Mouse (Mus musculus): Measurements from ENCODE around the gene Lrig1. TPM values are rescaled to one million over a fixed set of nuclear protein-coding genes. Genes with fewer than 3 reads are reported as not detected.

The Lrig1 gene
- polyA plus RNA-seq, 1 experiment from 2014 or later = 25.7 TPM

DNA sequence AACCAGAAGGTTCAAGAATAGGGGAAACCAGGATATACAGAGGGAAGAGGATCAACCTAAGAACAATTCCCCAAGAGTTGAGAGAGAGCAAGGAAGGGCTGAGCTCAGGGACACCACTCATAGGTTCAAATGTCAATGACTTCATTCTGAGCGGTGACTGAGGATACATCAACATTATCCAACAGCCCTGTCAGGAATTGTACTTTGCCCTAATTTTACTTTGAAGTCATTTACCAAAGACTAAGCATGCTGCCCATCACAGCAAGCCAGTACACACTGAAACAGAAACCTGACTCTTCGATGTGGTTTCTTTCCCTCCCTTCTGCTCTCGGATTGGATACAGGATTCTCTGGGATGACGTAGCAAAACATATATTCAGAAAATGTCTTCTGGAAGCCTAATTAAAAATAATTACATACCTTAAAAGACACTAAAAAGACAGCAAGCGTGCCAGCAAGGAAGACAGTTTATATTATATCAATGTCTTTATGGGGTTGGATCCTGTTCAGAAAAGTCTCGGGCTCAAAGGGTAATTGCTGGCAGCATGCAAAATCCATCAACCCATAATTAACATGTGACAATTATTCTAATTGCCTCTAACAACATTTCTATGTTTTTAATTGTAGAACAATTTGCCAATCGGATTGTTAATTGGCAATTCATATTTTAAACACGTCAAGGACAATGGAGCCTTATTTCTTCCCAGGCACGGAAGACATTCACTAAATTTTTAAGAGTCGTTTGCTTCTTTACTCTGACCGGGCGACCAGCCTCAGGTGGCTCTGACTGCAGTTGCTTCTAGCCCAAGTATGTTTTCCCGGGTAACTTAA lies 15.1 kb upstream of the Lrig1 start:
- Histone ChIP-seq H3K27me3 (replicated peaks) (no peaks in the 10 kb centered on the region), H3K27ac (no peak overlapping the region), H3K9ac (no peak overlapping the region), H3K4me1 (peaks cover 10% of the 10 kb centered on the region), H3K36me3 (no peaks in the 10 kb centered on the region), H3K4me2 (no peak overlapping the region), H3K9me3 (no peaks in the 10 kb centered on the region), H3K4me3 (replicated peaks) (no peak overlapping the region)
- ATAC-seq (ENCODE audit: insufficient read depth, low FRiP score, low read depth) = no peak
- 55% methylated on average over 13 of the region's 13 CpGs for WGBS

DNA sequence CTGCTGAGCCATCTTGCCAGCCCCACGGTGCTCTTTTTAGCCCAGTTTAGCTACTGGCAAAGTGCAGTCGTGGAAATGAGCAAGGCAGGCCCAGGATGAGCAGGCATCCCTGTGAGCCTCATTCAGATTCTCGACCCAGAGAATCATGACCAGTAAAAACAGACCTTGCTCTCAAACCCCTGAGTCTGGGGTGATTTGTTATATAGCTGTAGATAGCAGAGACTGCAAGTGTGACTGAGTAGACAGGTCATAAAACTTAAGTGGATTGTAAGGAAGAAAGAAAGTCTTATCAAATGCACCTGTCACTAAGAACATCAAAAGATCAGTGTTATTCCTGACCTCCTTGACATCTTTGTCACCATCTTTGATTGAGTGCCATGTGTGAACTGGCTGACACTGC lies 9.9 kb upstream of the Lrig1 start:
- ATAC-seq (ENCODE audit: insufficient read depth, low FRiP score, low read depth) = no peak

DNA sequence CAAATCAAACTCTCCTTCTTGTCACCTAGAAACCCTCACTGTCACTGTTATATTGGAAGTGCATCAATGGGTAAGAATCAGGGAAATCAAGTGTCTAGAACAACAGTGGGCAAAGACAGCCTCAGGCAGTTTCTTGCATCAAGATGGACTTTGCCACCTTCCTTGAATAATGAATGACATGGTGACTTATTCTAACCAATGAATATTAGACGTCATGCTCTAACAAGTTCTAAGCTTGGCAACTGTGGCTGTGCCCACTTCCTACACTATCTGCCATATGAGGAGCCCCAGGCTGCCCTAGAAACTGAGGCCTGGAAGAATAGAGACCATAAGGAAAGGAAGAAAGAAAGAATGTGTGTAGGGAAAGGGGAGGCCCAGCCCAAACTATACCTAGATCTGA lies 9.2 kb upstream of the Lrig1 start:
- Histone ChIP-seq H3K36me3 (no peaks in the 10 kb centered on the region), H3K9ac (no peak overlapping the region), H3K27ac (no peak overlapping the region), H3K4me3 (replicated peaks) (no peak overlapping the region), H3K27me3 (replicated peaks) (no peaks in the 10 kb centered on the region), H3K4me2 (no peak overlapping the region), H3K9me3 (no peaks in the 10 kb centered on the region), H3K4me1 (no peaks in the 10 kb centered on the region)
- no peak for ATAC-seq (ENCODE audit: insufficient read depth, low FRiP score, low read depth)
- 84% methylated on average over 1 of the region's 1 CpGs for WGBS

More for the DNA sequence above, 9.9 kb upstream of the Lrig1 start:
- WGBS = 49% methylated on average over 3 of the region's 3 CpGs
- no peaks in the 10 kb centered on the region for H3K27me3 ChIP-seq (replicated peaks)
- H3K9me3 ChIP-seq = no peaks in the 10 kb centered on the region
- H3K36me3 ChIP-seq = no peaks in the 10 kb centered on the region
- H3K4me1 ChIP-seq = no peaks in the 10 kb centered on the region
- H3K9ac ChIP-seq = no peak overlapping the region
- H3K27ac ChIP-seq = no peak overlapping the region
- no peak overlapping the region for H3K4me2 ChIP-seq
- H3K4me3 ChIP-seq (replicated peaks) = no peak overlapping the region

DNA sequence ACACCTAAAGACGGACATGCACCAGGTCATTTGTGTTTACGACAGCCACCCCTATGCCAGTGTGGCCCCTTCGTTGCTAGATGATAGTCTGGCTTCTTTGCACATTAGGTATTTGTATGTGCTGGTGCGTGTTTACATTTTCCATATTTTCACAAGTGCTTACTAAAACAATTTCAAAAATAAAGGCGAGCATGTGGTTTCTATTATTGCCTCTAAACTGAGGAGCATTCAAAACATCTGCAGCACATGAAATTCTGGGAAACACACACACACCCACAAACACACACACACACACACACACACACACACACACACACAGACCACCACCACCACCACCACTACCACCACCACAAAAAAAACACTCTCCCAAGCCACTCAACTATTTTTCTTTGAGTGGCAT lies 7.3 kb upstream of the Lrig1 start:
- H3K9ac ChIP-seq = no peak overlapping the region
- no peak overlapping the region for H3K4me2 ChIP-seq
- H3K27ac ChIP-seq = no peak overlapping the region
- WGBS = 74% methylated on average over 5 of the region's 5 CpGs
- no peaks in the 10 kb centered on the region for H3K27me3 ChIP-seq (replicated peaks)
- no peaks in the 10 kb centered on the region for H3K36me3 ChIP-seq
- ATAC-seq (ENCODE audit: insufficient read depth, low FRiP score, low read depth) = no peak
- no peaks in the 10 kb centered on the region for H3K9me3 ChIP-seq
- no peaks in the 10 kb centered on the region for H3K4me1 ChIP-seq
- no peak overlapping the region for H3K4me3 ChIP-seq (replicated peaks)

DNA sequence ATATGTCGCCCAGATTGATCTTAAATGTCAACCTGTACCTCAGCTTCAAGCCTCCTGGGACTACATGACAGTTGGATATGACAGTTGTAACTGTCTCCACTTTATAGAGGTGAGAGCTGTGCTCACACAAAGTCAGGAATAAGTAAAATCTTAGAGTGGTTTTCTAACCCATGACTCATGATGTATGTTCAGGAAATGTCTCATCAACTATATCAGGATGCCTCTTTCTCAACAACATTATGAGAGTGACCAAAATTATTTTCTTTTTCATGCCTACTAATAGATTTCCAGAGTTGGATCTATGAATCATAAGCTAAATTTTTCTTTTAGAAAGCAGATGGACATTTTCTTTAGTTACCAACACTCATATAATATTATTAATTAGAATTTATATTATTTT lies 6.0 kb upstream of the Lrig1 start:
- no peak for ATAC-seq (ENCODE audit: insufficient read depth, low FRiP score, low read depth)
- Histone ChIP-seq H3K4me2 (no peak overlapping the region), H3K27ac (no peak overlapping the region), H3K27me3 (replicated peaks) (no peaks in the 10 kb centered on the region), H3K4me1 (no peaks in the 10 kb centered on the region), H3K9me3 (no peaks in the 10 kb centered on the region), H3K36me3 (no peaks in the 10 kb centered on the region), H3K4me3 (replicated peaks) (no peak overlapping the region), H3K9ac (no peak overlapping the region)
- WGBS = 74% methylated on average over 1 of the region's 1 CpGs

DNA sequence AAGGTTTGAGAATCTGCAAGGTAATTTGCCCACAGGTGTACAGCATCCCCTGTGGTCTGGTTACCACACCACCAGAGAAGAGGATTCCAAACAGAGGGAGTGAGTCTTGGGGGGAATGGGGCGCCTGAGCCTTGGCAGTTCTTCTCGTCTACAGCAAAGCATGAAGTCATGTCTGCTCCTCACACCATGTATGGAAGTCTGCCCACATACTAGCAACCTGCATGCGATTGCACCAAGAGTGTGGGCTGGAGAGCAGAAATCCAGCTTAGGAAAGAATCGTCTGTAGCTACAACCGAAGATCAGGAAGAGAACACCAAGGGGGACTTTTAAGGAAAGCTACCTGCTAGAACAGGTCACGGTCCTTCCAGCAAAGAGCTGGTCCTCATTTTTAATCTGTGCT lies 3.0 kb upstream of the Lrig1 start:
- H3K9ac ChIP-seq = no peak overlapping the region
- H3K9me3 ChIP-seq = no peaks in the 10 kb centered on the region
- H3K4me1 ChIP-seq = no peaks in the 10 kb centered on the region
- no peaks in the 10 kb centered on the region for H3K27me3 ChIP-seq (replicated peaks)
- WGBS = 83% methylated on average over 6 of the region's 6 CpGs
- H3K36me3 ChIP-seq = no peaks in the 10 kb centered on the region
- ATAC-seq (ENCODE audit: insufficient read depth, low FRiP score, low read depth) = no peak
- H3K27ac ChIP-seq = no peak overlapping the region
- H3K4me2 ChIP-seq = no peak overlapping the region
- no peak overlapping the region for H3K4me3 ChIP-seq (replicated peaks)

DNA sequence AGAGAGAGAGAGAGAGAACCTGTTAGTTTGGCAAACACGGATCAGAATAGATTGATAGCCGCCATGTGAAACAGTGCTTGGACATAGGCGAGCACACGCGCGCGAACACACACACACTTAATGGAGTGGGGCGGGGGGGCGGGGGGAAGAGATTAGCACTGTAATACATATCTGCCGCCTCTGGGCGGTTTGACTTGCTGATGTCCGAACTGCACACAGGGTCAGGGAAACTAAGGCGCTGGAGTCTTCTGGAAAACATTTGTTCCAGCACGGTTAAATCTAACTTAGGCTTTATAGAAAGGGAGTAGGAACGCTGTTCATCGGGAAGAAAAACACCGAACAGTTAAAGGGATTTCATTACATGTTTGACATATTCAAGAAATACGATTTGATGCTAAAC lies 1.1 kb upstream of the Lrig1 start:
- Histone ChIP-seq H3K27ac (peak overlapping the region; percentile 92), H3K4me2 (peak overlapping the region; percentile 83), H3K9me3 (no peaks in the 10 kb centered on the region), H3K27me3 (replicated peaks) (no peaks in the 10 kb centered on the region), H3K4me1 (peaks cover 8% of the 10 kb centered on the region), H3K4me3 (replicated peaks) (peak overlapping the region; percentile 46), H3K36me3 (no peaks in the 10 kb centered on the region), H3K9ac (no peak overlapping the region)
- WGBS = under 1% methylated on average over 18 of the region's 18 CpGs
- no peak for ATAC-seq (ENCODE audit: insufficient read depth, low FRiP score, low read depth)

DNA sequence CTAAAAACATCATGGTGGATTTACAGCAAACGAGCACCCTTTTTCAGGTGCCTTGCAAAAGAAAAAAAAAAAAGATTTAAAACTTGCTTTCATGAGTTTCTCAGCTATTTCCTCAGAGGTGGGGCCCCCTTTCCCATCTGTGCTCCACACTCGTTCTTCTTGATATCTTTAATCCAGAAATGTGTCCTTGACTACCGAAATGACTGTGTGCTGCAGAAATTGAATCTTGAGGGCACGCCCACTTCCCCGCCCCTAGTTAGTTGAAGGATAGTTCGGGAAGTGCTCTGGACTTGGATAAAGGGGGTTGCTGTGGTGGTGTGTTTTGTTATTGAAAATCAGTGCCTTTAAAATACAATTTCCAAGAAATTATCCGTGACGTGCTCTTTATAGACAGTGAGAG lies 654 bp upstream of the Lrig1 start:
- peak overlapping the region; percentile 92 for H3K27ac ChIP-seq
- no peaks in the 10 kb centered on the region for H3K9me3 ChIP-seq
- no peaks in the 10 kb centered on the region for H3K36me3 ChIP-seq
- peak overlapping the region; percentile 83 for H3K4me2 ChIP-seq
- H3K9ac ChIP-seq = 0 out of 2 replicates have a peak overlapping the region, but pooled peaks have one; percentile 19
- H3K4me3 ChIP-seq (replicated peaks) = peak overlapping the region; percentile 46
- H3K4me1 ChIP-seq = peaks cover 12% of the 10 kb centered on the region
- peak; percentile 32; the same call in 1 of the 2 replicates for ATAC-seq (ENCODE audit: insufficient read depth, low FRiP score, low read depth)
- H3K27me3 ChIP-seq (replicated peaks) = no peaks in the 10 kb centered on the region
- under 1% methylated on average over 8 of the region's 8 CpGs for WGBS

DNA sequence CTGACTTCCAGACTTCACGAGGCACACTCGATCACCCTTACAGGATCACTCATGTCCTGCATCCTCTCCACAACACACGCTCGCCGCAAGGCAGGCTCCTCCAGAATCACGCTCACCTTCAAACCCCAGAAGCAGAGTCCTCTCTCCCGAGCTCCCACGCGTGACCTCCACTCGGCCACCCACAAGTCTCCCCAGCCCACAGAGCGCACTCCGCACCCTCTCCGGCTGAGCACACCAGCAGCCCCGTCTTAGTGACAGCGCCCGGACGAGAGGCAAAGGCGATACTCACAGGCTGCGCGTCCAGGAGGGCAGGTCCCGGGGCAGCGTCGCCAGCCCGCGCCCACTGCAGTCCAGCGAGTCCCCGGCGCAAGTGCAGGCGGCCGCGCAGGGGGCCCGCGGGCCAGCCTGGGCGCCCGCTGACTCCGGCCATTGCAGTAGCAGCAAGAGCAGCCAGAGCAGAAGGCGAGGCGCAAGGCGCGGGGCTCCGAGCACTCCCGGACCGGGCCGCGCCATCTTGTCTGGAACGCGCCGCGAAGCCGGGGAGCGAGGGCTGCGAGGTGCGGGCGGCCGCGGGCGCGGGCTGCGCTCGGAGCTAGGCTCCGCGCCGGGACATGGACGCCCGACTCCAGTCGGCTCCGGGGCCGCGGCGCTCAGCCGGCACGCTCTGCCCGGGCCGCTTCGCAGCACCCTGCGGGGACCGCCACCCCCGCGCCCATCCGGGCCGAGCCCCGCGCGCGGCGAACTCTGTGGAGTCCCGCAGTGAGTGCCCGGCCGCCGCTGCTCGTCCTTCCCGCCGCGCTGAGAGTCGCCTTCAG lies 578 bp downstream of the Lrig1 start:
- WGBS = under 1% methylated on average over 95 of the region's 95 CpGs
- ATAC-seq (ENCODE audit: insufficient read depth, low FRiP score, low read depth) = peak; percentile 12; the same call in 1 of the 2 replicates

DNA sequence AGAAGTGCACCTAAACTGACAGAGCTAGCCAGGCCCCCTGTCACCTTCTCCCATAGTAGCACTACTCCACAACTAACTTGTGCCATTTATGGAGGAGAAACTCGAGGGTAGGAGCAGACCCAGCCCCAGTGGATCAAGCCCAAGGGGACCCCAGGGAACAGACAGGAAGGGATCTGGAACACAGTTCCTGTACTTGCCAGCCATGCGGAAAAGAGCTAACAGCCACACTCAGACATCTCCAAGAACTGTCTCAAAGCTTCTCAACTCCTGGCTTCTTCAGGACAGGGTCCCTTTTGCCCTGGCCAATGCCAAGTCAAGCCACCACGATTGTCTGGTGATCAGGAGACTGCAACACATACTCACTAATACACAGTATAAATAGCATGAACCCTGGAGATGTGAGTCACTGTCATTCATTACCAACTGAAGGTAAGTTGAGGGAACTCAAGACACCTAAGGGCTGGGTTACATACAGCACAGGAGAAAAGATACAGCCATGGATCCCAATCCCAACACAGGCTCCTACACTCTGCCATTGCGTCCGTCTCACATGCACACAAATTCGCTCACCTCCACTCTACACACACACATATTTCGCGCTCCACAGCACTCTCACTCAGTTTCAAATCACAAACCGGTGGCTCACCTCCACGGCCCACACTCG lies 1.3 kb downstream of the Lrig1 start:
- no peaks in the 10 kb centered on the region for H3K27me3 ChIP-seq (replicated peaks)
- peak overlapping the region; percentile 83 for H3K4me2 ChIP-seq
- H3K4me3 ChIP-seq (replicated peaks) = peak overlapping the region; percentile 97
- WGBS = 3% methylated on average over 11 of the region's 11 CpGs
- H3K4me1 ChIP-seq = peaks cover 28% of the 10 kb centered on the region
- H3K9me3 ChIP-seq = no peaks in the 10 kb centered on the region
- H3K27ac ChIP-seq = peak overlapping the region; percentile 93
- peak overlapping the region; percentile 97 for H3K9ac ChIP-seq
- no peaks in the 10 kb centered on the region for H3K36me3 ChIP-seq
- ATAC-seq (ENCODE audit: insufficient read depth, low FRiP score, low read depth) = no peak

More for the DNA sequence above, 578 bp downstream of the Lrig1 start:
- Histone ChIP-seq H3K9me3 (no peaks in the 10 kb centered on the region), H3K36me3 (no peaks in the 10 kb centered on the region), H3K27me3 (replicated peaks) (no peaks in the 10 kb centered on the region), H3K9ac (peak overlapping the region; percentile 97), H3K4me2 (peak overlapping the region; percentile 83), H3K4me1 (peaks cover 24% of the 10 kb centered on the region), H3K27ac (peak overlapping the region; percentile 93), H3K4me3 (replicated peaks) (peak overlapping the region; percentile 97)

DNA sequence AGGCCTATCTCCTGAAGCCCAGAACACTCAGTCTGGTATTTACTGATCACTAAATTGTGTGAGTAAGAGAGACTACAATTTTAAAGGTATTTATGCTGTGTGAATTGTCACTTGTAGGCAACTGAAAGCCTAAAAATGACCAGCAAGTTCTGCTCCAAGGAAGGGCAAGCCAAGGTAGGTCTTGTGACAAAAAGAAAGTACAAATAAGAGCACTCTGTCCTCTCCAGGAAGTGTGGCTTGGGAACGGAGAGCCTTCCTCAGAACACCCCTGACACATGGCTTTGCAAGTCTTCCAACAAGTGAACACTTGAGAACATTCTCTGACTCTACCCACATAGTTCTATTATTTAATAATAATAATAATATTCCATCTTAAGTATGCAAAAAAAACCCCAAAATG lies 2.5 kb downstream of the Lrig1 start:
- H3K4me1 ChIP-seq = peaks cover 40% of the 10 kb centered on the region
- H3K9me3 ChIP-seq = no peaks in the 10 kb centered on the region
- WGBS = 45% methylated on average over 1 of the region's 1 CpGs
- no peaks in the 10 kb centered on the region for H3K36me3 ChIP-seq
- H3K4me3 ChIP-seq (replicated peaks) = peak overlapping the region; percentile 97
- H3K27ac ChIP-seq = peak overlapping the region; percentile 49; the same call in 1 of the 2 replicates
- H3K9ac ChIP-seq = peak overlapping the region; percentile 11; the same call in 1 of the 2 replicates
- no peak for ATAC-seq (ENCODE audit: insufficient read depth, low FRiP score, low read depth)
- peak overlapping the region; percentile 83 for H3K4me2 ChIP-seq
- H3K27me3 ChIP-seq (replicated peaks) = no peaks in the 10 kb centered on the region
